Mouse (Mus musculus): ENCODE measurements at regions not wholly inside any gene's neighbourhood (a gene's known extent, or its start where the extent isn't known, plus 50 kb on each side); places are given as distances from the start of the nearest gene placed in this dataset.
"Not testable (repeated sequence)": the region's sequence is repeated elsewhere in the genome, so short reads cannot be mapped to it uniquely, and the experiment has no call there.

GRCm38 (mm10) chr14:15872013-15872412 is 377.1 kb upstream of the Ngly1 start:
- no peak for DNase-seq (ENCODE audit: low spot score in 2 of 2)

- no peak for DNase-seq (ENCODE audit: low spot score in 2 of 2)
Measured at GRCm38 (mm10) chr14:15880146-15880545, 368.9 kb upstream of the Ngly1 start.

GRCm38 (mm10) chr14:15881284-15881683 is 367.8 kb upstream of the Ngly1 start:
- DNase-seq (ENCODE audit: low spot score in 2 of 2): peak in 1 of 2 experiments; percentile 22

GRCm38 (mm10) chr14:15884641-15885340 is 364.3 kb upstream of the Ngly1 start:
- no peak for DNase-seq (ENCODE audit: low spot score in 2 of 2)

- DNase-seq (ENCODE audit: low spot score in 2 of 2): no peak
Measured at GRCm38 (mm10) chr14:15897098-15897497, 352.0 kb upstream of the Ngly1 start.

- DNase-seq (ENCODE audit: low spot score in 2 of 2): not testable (repeated sequence)
Measured at GRCm38 (mm10) chr14:15906429-15906828, 342.7 kb upstream of the Ngly1 start.

- not testable (repeated sequence) for DNase-seq (ENCODE audit: low spot score in 2 of 2)
Measured at GRCm38 (mm10) chr14:15913206-15913605, 335.9 kb upstream of the Ngly1 start.

- no peak for DNase-seq (ENCODE audit: low spot score in 2 of 2)
Measured at GRCm38 (mm10) chr14:15914176-15914575, 334.9 kb upstream of the Ngly1 start.

GRCm38 (mm10) chr14:15924676-15925075 is 324.4 kb upstream of the Ngly1 start:
- not testable (repeated sequence) for DNase-seq (ENCODE audit: low spot score in 2 of 2)

GRCm38 (mm10) chr14:15934729-15935128 is 314.4 kb upstream of the Ngly1 start:
- no peak for DNase-seq (ENCODE audit: low spot score in 2 of 2)

- DNase-seq (ENCODE audit: low spot score in 2 of 2): no peak
Measured at GRCm38 (mm10) chr14:15970321-15970720, 278.8 kb upstream of the Ngly1 start.

- no peak for DNase-seq (ENCODE audit: low spot score in 2 of 2)
Measured at GRCm38 (mm10) chr14:15970767-15971166, 278.3 kb upstream of the Ngly1 start.

GRCm38 (mm10) chr14:15971306-15971705 is 277.8 kb upstream of the Ngly1 start:
- no peak for DNase-seq (ENCODE audit: low spot score in 2 of 2)

- no peak for DNase-seq (ENCODE audit: low spot score in 2 of 2)
Measured at GRCm38 (mm10) chr14:15977366-15977765, 271.7 kb upstream of the Ngly1 start.

- no peak for DNase-seq (ENCODE audit: low spot score in 2 of 2)
Measured at GRCm38 (mm10) chr14:15978329-15978728, 270.8 kb upstream of the Ngly1 start.

- no peak for DNase-seq (ENCODE audit: low spot score in 2 of 2)
Measured at GRCm38 (mm10) chr14:16005409-16005808, 243.7 kb upstream of the Ngly1 start.

GRCm38 (mm10) chr14:16006968-16007367 is 242.1 kb upstream of the Ngly1 start:
- no peak for DNase-seq (ENCODE audit: low spot score in 2 of 2)

GRCm38 (mm10) chr14:16009778-16010177 is 239.3 kb upstream of the Ngly1 start:
- DNase-seq (ENCODE audit: low spot score in 2 of 2): no peak

- DNase-seq (ENCODE audit: low spot score in 2 of 2): no peak
Measured at GRCm38 (mm10) chr14:16023853-16024252, 225.2 kb upstream of the Ngly1 start.

- DNase-seq (ENCODE audit: low spot score in 2 of 2): no peak
Measured at GRCm38 (mm10) chr14:16037771-16038170, 211.3 kb upstream of the Ngly1 start.

- DNase-seq (ENCODE audit: low spot score in 2 of 2): no peak
Measured at GRCm38 (mm10) chr14:16038336-16038735, 210.7 kb upstream of the Ngly1 start.

- no peak for DNase-seq (ENCODE audit: low spot score in 2 of 2)
Measured at GRCm38 (mm10) chr14:16044466-16044865, 204.6 kb upstream of the Ngly1 start.

- not testable (repeated sequence) for DNase-seq (ENCODE audit: low spot score in 2 of 2)
Measured at GRCm38 (mm10) chr14:16072534-16072933, 176.5 kb upstream of the Ngly1 start.

- DNase-seq (ENCODE audit: low spot score in 2 of 2): no peak
Measured at GRCm38 (mm10) chr14:16074089-16074488, 175.0 kb upstream of the Ngly1 start.

Measured in spleen, postnatal 14 days (tissue).